Mouse (Mus musculus) brown adipose tissue, adult 24 weeks (tissue): Measurements from ENCODE around the gene Wdr59. TPM values are rescaled to one million over a fixed set of nuclear protein-coding genes. Genes with fewer than 3 reads are reported as not detected.
A peak's percentile ranks its signal among the peaks of the same experiment; 100 is the strongest.

Source experiments
- H3K27ac ChIP-seq: fragments of 200-500 bp; replicated peaks from 2 replicates; pipeline ENCODE4 v1.5.1; 2012; ENCODE audit warnings: low read depth, mild to moderate bottlenecking, low read length
- H3K4me1 ChIP-seq: fragments of 200-500 bp; 2 replicates; pipeline ENCODE4 v1.6.1; 2012; ENCODE audit warnings: low read length, mixed read lengths; ENCODE audit not compliant: control insufficient read depth, insufficient read depth, insufficient read length
- H3K4me3 ChIP-seq: fragments of 200-500 bp; 2 replicates; pipeline ENCODE4 v1.5.1; 2012; ENCODE audit warnings: low read depth, mild to moderate bottlenecking, low read length, moderate library complexity; ENCODE audit not compliant: insufficient read depth
- polyA plus RNA-seq: library from polyadenylated mRNA; stranded (reverse); fragments of >200 nt; gene quantifications from 2 replicates; pipeline ENCODE4 v1.2.4, GENCODE M21; 2012; ENCODE audit not compliant: missing spikeins, insufficient read depth, insufficient read length

Wdr59 gene
- polyA plus RNA-seq, 1 experiment: 4.6 TPM

- peaks cover 17% of the 10 kb centered on the region for H3K4me1 ChIP-seq
- H3K4me3 ChIP-seq: no peak overlapping the region
- no peak overlapping the region for H3K27ac ChIP-seq
These were observed 30.7 kb downstream of the Wdr59 start for GRCm38 (mm10) chr8:111491191-111491590.

- no peak overlapping the region for H3K4me3 ChIP-seq
- no peak overlapping the region for H3K27ac ChIP-seq
- peaks cover 9% of the 10 kb centered on the region for H3K4me1 ChIP-seq
These were observed 31.8 kb downstream of the Wdr59 start for GRCm38 (mm10) chr8:111490034-111490591.

GRCm38 (mm10) chr8:111480691-111481090 is 41.2 kb downstream of the Wdr59 start:
- Histone ChIP-seq H3K27ac (no peak overlapping the region), H3K4me3 (no peak overlapping the region), H3K4me1 (no peaks in the 10 kb centered on the region)

GRCm38 (mm10) chr8:111477761-111478465 is 44.0 kb downstream of the Wdr59 start:
- no peak overlapping the region for H3K4me3 ChIP-seq
- no peaks in the 10 kb centered on the region for H3K4me1 ChIP-seq
- no peak overlapping the region for H3K27ac ChIP-seq

GRCm38 (mm10) chr8:111471526-111472081 is 50.3 kb downstream of the Wdr59 start:
- H3K4me3 ChIP-seq: no peak overlapping the region
- H3K4me1 ChIP-seq: no peaks in the 10 kb centered on the region
- H3K27ac ChIP-seq: no peak overlapping the region

GRCm38 (mm10) chr8:111469013-111469412 is 52.9 kb downstream of the Wdr59 start:
- no peak overlapping the region for H3K27ac ChIP-seq
- H3K4me3 ChIP-seq: no peak overlapping the region
- no peaks in the 10 kb centered on the region for H3K4me1 ChIP-seq

GRCm38 (mm10) chr8:111465341-111465740 is 56.6 kb downstream of the Wdr59 start:
- H3K4me3 ChIP-seq: no peak overlapping the region
- H3K4me1 ChIP-seq: no peaks in the 10 kb centered on the region
- H3K27ac ChIP-seq: no peak overlapping the region

GRCm38 (mm10) chr8:111464526-111464925 is 57.4 kb downstream of the Wdr59 start:
- H3K27ac ChIP-seq: no peak overlapping the region
- no peak overlapping the region for H3K4me3 ChIP-seq
- no peaks in the 10 kb centered on the region for H3K4me1 ChIP-seq

- no peaks in the 10 kb centered on the region for H3K4me1 ChIP-seq
- H3K4me3 ChIP-seq: no peak overlapping the region
- H3K27ac ChIP-seq: peak overlapping the region; percentile 68
These were observed 72.2 kb downstream of the Wdr59 start for GRCm38 (mm10) chr8:111449671-111450070.

GRCm38 (mm10) chr8:111445960-111446660 is 75.8 kb downstream of the Wdr59 start:
- no peak overlapping the region for H3K27ac ChIP-seq
- H3K4me1 ChIP-seq: no peaks in the 10 kb centered on the region
- H3K4me3 ChIP-seq: no peak overlapping the region

GRCm38 (mm10) chr8:111445558-111445957 is 76.3 kb downstream of the Wdr59 start:
- Histone ChIP-seq H3K4me1 (no peaks in the 10 kb centered on the region), H3K27ac (no peak overlapping the region), H3K4me3 (no peak overlapping the region)

- H3K4me3 ChIP-seq: no peak overlapping the region
- no peak overlapping the region for H3K27ac ChIP-seq
- H3K4me1 ChIP-seq: no peaks in the 10 kb centered on the region
These were observed 77.6 kb downstream of the Wdr59 start for GRCm38 (mm10) chr8:111444245-111444644.

GRCm38 (mm10) chr8:111439189-111439588 is 82.7 kb downstream of the Wdr59 start:
- H3K4me3 ChIP-seq: no peak overlapping the region
- H3K27ac ChIP-seq: no peak overlapping the region
- H3K4me1 ChIP-seq: no peaks in the 10 kb centered on the region

GRCm38 (mm10) chr8:111435071-111435828 is 86.6 kb downstream of the Wdr59 start:
- no peak overlapping the region for H3K4me3 ChIP-seq
- no peaks in the 10 kb centered on the region for H3K4me1 ChIP-seq
- no peak overlapping the region for H3K27ac ChIP-seq

- H3K4me1 ChIP-seq: no peaks in the 10 kb centered on the region
- no peak overlapping the region for H3K4me3 ChIP-seq
- H3K27ac ChIP-seq: no peak overlapping the region
These were observed 97.2 kb downstream of the Wdr59 start for GRCm38 (mm10) chr8:111424646-111425045.
